Mouse (Mus musculus) spleen, postnatal 14 days (tissue): Measurements from ENCODE around the gene Npas4.
"Not testable (repeated sequence)": the region's sequence is repeated elsewhere in the genome, so short reads cannot be mapped to it uniquely, and the experiment has no call there.

Experiments
- DNase-seq, 2 experiments: peaks; one replicate each; pipeline ENCODE4 v3.0.0; 2021 to 2022; ENCODE audit warnings: low spot score in 2 of 2

Gene Npas4

DNA sequence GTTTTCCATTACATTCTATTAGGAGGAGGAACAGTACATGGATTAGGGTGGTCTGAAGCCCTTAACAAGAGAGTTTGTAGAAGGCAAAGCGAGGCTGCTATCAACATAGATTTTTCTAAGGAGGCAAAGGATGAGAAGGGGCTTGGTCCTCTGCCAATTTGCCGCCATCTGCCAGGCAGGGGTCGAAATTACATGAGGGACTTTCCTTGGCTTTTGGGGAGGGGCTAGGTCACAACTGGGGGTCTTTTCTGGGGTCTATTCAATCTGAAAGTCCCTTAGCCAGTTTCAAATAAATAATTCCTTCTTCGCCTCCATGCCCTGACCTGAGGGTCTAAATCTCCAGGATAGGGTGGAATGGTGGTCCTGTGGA lies at the start of gene Npas4:
Npas4 (minus strand) TSS at position 61 of the 370 bp plus-strand sequence.
- DNase-seq: no peak

DNA sequence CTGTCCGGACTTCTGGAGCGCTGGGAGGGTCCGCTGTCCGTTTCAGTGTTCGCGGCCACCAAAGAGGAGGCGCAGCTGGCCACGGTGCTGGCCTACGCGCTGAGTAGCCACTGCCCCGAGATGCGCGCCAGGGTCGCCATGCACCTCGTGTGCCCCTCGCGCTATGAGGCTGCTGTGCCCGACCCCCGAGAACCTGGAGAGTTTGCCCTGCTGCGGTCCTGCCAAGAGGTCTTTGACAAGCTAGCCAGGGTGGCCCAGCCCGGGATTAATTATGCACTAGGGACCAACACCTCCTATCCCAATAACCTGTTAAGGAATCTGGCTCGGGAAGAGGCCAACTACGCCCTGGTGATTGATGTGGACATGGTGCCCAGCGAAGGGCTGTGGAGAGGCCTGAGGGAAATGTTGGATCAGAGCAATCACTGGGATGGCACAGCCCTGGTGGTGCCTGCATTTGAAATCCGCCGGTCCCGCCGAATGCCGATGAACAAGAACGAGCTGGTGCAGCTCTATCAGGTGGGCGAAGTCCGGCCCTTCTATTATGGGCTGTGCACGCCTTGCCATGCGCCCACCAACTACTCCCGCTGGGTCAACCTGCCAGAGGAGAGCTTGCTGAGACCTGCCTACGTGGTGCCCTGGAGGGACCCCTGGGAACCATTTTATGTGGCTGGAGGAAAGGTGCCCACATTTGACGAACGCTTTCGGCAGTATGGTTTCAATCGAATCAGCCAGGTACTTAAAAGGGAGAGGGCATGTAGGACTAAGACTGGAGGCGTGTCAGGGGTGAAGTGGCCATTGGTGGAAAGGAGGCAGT lies 49.4 kb upstream of the Npas4 start:
- no peak for DNase-seq

- peak; percentile 65 to 77 for DNase-seq
Observed at GRCm38 (mm10) chr19:5038709-5039156, 48.6 kb upstream of the Npas4 start, which contains the start of the genes B4gat1 and AC124502.3. Gene B4gat1 (plus strand): TSS chr19:5038826. Gene AC124502.3 (plus strand): TSS chr19:5038891.

DNA sequence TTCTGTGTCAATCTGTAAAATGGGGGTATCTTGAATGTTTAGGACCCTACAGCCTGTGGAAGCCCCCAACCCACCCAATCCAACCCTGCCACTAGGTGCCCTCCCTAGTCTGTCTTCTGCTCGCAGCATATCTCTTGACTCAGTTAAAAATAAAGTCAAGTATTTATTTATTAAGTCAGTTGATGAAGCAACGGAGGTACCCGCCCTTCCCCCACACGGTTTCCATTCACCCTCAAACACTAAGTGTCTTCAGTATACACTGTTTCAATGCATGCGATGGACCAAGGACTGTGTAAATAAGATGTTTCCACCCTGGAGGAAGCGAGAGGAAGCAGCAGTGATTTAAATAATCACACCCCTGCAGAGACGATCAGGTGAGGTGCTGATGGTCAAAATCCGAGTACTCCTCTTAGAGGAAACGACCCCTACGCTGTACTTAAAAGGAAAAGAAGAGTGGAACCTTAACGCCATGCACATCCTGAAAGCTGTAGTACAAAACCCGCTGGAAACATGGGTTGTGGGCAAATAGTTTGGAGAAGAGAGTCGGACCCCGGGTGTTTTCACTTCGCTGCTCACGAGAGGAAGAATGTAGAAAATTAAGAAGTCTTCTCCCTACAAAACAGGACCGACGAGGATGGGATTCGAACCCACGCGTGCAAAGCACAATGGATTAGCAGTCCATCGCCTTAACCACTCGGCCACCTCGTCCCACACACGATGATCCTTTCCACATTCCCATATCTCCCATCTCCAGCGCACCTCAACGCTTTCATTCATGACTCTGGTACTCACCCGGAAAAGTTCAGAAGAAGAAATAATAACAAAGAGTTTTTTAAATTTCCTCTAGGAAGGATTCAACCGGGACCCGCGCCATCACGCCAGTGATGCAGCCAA lies 47.8 kb upstream of the Npas4 start:
- DNase-seq: peak; percentile 28 to 35

GRCm38 (mm10) chr19:5036577-5036976 lies 46.5 kb upstream of the Npas4 start:
- no peak for DNase-seq

GRCm38 (mm10) chr19:5032686-5033085 lies 42.6 kb upstream of the Npas4 start:
- DNase-seq: no peak

DNA sequence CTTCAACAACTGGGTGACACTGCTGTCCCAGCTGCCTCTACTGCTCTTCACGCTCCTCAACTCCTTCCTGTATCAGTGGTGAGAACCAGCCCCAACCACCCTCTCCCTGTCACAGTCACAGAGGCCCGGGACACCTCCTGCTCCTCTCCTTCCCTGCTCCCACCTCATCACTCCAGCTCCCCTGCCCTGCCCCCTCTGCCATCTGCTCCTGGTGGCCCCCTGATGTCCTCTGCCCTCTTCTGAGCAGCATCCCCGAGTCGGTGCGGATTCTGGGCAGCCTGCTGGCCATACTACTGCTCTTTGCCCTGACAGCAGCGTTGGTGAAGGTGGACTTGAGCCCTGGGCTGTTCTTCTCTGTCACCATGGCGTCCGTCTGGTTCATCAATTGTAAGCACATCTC lies 36.0 kb upstream of the Npas4 start:
- no peak for DNase-seq

- peak; percentile 72 to 80 for DNase-seq
Observed at GRCm38 (mm10) chr19:5023621-5024479, 33.7 kb upstream of the Npas4 start, which contains the start of gene Slc29a2. Gene Slc29a2 (plus strand): TSS chr19:5023860.

- DNase-seq: no peak
Observed at GRCm38 (mm10) chr19:5021416-5021815, 31.3 kb upstream of the Npas4 start.

DNA sequence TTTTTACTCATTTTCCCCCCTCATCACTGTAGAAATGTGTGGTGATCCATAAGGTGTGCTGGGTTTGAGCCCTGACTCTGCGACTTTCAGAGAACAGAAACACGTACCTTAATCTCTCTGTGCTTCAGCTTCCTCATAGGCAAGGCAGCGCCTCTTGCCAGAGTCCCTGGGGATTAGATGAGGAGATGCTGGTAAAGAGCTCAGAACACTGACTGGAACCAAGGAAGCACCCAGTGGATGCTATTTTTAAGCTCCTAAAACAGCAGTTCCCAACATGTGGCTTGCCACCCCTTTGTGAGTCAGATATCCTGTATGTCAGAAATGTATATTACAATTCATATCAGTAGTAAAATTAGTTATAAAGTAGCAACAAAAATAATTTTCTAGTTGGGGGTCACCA lies 28.1 kb upstream of the Npas4 start:
- no peak for DNase-seq

- no peak for DNase-seq
Observed at GRCm38 (mm10) chr19:5017611-5018010, 27.5 kb upstream of the Npas4 start.

- peak; percentile 44 to 69 for DNase-seq
Observed at GRCm38 (mm10) chr19:5016782-5017181, 26.7 kb upstream of the Npas4 start.

- DNase-seq: no peak
Observed at GRCm38 (mm10) chr19:5016221-5016742, 26.2 kb upstream of the Npas4 start.

GRCm38 (mm10) chr19:5014961-5015398 lies 24.9 kb upstream of the Npas4 start:
- no peak for DNase-seq

DNA sequence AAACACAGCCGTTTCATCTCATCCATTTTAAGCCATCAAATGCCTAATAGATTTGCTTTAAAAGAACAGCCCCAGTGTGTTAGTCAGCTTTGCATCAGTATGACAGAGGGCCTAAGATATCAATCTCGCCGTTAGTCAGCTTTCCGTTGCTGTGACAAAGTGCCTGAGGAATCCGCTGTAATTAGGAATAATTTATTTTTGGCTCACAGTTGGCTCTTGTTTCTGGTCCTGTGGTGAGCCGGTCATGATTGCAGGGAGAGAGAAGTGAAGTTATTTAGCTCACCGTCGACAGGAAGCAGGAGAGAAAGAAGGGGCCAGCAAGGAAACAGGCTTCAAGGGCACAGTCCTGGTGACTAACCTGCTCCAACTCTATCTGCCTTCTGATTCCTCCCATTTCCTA lies 23.0 kb upstream of the Npas4 start:
- DNase-seq: no peak

- DNase-seq: no peak
Observed at GRCm38 (mm10) chr19:5004925-5005324, 14.8 kb upstream of the Npas4 start.

DNA sequence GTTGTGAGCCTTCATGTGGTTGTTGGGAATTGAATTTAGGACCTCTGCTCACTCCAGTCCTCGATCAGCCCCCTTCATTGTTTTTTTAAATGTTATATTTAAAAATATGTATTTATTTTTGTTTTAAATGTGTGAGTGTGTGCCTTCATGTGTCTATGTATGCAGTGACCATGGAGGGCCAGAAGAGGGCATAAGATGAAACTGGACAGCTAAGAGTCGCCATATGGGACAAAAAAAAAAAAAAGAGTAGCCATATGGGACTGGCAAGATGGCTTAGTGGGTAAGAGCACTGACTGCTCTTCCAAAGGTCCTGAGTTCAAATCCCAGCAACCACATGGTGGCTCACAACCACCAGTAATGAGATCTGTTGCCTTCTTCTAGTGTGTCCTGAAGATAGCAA lies 13.5 kb upstream of the Npas4 start:
- not testable (repeated sequence) for DNase-seq

GRCm38 (mm10) chr19:5001666-5002406 lies 11.7 kb upstream of the Npas4 start:
- peak; percentile 47 to 65 for DNase-seq

GRCm38 (mm10) chr19:4999445-5000140 lies 9.5 kb upstream of the Npas4 start:
- no peak for DNase-seq

DNA sequence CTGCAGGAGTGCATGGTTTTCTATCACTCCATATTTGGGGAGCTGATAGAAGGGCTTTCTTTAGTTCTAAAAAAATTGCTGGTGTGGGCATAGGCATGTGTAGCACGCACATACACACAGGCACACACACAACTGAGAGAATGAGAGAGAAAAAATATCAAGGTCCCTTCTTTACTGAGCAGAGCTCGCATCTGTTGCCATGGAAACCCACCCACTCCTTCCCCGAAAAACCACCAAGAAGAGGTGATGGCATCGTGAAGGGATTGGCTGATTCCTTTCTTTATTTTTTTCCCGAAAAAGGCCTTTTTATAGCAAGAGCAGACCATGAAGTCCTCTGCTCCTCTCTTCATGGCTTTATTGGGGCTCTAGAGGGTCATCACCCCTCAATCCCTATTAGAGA lies 3.9 kb upstream of the Npas4 start:
- DNase-seq: no peak
